Mouse (Mus musculus) heart, postnatal 4 days (tissue): ENCODE measurements around the gene Slc47a1. TPM values are rescaled to one million over a fixed set of nuclear protein-coding genes. Genes with fewer than 3 reads are reported as not detected.
"Not testable (repeated sequence)": the region's sequence is repeated elsewhere in the genome, so short reads cannot be mapped to it uniquely, and the experiment has no call there.

Experiments
- DNase-seq: peaks from one replicate; pipeline ENCODE4 v3.0.0; 2021
- total RNA-seq, 2 experiments: library from RNA; stranded (reverse); gene quantifications; 2 replicates each; pipeline ENCODE4 v1.2.3; 2021

The Slc47a1 gene
- 10 to 100 TPM; 30.7 to 36.2 TPM for total RNA-seq

- peak; percentile 56 for DNase-seq
Observed at GRCm38 (mm10) chr11:61377881-61378613, at the start of gene Slc47a1. Slc47a1 (minus strand) TSS chr11:61378345.

DNA sequence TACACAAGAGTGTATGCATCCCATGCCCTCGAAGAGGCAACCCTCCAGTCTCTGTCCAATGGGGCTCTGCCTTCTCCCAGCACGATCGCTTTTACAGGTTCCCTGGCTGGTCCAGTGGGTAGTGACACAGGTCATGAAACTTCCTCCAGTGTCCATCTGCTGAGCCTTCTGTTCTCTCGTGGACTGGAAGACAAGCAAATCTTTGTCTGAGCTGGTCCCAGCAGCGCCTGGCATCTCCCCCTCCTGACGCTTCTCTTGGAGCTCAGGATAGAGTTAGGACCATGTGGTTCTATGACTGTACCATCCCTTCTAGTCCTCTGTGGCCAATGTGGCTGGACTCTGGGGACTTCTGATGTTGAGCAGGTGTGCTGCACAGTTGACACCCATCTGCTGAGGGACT, 41.1 kb upstream of the Slc47a1 start:
- no peak for DNase-seq

DNA sequence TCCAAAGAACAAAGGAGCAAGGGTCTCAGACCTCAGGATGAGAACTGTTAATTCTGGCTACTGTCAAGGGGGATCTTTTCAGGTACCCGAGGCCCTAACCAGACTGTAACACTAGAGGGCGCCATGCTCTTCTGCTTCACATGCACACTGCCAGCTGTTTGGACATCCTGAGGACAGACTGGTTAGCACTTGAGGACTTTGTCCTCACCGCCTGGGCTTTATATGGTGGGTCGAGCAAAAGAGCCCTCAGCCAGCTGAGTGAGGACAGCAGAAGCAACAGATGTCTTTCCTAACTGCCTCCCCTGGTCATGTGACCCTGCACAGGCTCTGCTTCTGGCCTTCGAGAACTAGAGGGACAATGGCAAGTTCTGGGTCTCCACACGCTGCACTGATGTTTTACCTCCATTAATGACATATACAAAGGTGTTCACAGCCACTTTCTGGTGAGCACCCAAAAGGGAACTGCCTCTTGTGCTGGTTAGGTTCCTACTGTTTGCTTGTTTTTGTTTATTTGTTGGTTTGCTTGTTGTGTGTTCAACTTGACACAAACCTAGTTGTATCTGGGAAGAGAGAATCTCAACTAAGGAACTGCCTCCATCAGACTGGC, 39.9 kb upstream of the Slc47a1 start:
- DNase-seq: peak; percentile 89

GRCm38 (mm10) chr11:61416540-61416939, 38.4 kb upstream of the Slc47a1 start:
- DNase-seq: not testable (repeated sequence)

- DNase-seq: no peak
Observed at GRCm38 (mm10) chr11:61415444-61415843, 37.3 kb upstream of the Slc47a1 start.

DNA sequence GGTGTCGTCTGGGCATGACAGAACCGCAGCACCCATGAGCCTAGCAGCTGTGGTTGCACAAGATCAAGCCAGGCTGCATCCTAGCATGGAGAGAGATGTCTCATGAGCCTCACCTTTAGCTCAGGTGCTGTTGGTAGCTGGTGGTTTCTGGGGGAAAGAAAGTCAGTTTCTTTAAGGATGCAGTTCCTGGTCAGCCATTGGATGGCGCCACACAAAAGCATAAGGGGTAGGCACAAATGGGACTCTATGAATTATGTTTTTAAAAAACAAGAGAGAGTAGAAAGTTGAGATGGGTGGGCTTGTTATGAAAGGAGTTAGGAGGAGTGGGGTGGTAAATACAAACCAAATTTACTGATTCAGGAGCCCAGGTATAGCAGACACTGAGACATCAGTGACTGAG, 36.4 kb upstream of the Slc47a1 start:
- DNase-seq: no peak

DNA sequence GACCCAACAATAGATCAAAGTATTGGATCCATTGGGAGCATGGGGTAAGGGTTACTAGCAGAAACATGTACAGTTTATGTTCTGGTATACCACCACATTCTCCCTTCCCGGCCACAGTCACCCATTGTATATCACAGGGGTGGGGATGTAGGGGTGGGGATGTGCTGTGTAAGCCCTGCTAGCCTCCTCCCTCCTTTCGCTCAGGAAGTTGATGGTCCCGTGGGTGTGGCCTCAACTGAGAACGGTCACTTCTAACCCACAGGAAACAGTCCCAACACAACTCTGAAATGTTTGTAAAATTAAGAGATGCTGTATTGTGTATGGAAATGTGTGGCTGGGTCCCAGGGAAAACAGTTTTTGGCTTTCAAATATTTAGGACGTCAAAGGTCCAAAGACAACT, 35.3 kb upstream of the Slc47a1 start:
- no peak for DNase-seq

GRCm38 (mm10) chr11:61411809-61412208, 33.7 kb upstream of the Slc47a1 start:
- no peak for DNase-seq

DNA sequence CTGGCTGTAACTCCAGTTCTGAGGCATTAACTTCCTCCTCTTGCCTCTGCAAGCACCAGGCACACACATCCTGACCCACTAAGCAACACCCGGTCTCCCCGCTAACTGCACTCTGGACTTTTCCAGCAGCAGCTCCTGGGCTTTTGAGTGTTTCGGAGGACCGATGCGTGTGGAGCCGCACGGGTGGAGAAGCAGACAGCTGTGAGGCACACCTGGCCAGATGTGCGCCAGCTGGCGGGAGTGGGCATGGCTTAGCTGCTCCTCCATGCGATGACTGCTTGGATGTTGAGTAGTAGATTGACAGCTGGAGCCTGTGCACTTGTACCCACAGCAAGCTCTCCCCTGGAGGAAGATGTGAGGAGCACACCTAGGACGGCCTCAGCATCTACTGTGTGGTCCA, 33.1 kb upstream of the Slc47a1 start:
- DNase-seq: no peak

DNA sequence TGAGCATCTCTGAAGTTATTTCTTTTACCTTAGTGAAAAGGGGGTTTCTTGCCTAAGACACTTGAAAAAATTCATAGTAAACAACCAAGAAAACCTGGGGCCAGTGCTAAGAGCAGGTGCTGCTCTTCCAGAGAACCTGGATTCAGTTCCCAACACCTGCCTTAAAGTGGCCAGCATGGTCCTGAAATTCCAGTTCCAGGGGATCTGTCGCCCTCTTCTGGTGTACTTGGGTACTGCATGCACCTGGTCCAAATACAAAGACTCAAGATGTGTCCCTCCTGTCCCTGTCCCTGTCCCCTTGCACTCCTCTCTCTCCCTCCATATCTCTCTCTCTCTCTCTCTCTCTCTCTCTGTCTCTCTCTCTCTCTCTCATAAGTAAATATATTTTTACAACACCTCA, 32.0 kb upstream of the Slc47a1 start:
- DNase-seq: peak; percentile 92

DNA sequence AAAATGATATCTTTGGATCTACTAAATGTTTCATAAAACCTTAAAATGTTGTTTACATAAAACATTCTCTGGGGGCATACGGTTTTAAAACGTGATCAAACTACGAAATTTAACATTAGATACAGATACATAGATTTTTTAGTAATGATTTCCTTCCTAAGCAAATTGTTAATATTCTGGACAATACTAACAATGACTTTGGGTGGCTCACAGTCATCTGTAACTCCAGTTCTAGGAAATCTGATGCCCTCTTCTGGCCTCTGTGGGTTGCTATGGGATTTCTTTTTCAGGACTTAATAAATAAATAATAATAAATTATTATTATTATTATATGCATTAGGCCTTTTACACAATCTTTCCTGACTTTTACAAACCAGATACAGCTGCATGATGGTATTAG, 30.9 kb upstream of the Slc47a1 start:
- peak; percentile 22 for DNase-seq

GRCm38 (mm10) chr11:61408184-61409027, 30.3 kb upstream of the Slc47a1 start:
- peak; percentile 83 for DNase-seq

DNA sequence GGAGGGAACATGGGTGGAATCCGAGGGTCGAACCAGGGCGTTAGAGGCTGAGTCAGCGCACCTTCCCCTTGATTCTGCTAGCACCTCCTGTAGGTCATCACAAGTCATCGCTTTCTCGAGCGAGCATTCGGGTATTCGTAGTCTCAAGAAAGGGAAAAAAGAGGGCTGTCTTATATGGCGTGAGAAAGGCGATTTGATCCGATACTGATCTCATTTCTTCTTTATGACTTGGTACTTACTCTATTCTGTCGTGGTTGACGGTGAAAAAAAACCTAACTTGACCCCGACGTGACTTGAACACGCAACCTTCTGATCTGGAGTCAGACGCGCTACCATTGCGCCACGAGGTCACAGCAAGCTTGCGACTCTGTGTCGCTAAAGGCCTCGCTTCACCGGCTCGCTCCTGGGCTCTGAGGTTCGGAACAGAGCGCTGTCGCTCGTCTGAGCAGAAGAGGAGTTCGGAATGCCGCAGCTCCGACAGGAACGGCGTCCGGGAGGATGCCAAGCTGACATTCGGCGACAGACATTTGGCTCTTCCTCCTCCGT, 29.6 kb upstream of the Slc47a1 start:
- peak; percentile 93 for DNase-seq

DNA sequence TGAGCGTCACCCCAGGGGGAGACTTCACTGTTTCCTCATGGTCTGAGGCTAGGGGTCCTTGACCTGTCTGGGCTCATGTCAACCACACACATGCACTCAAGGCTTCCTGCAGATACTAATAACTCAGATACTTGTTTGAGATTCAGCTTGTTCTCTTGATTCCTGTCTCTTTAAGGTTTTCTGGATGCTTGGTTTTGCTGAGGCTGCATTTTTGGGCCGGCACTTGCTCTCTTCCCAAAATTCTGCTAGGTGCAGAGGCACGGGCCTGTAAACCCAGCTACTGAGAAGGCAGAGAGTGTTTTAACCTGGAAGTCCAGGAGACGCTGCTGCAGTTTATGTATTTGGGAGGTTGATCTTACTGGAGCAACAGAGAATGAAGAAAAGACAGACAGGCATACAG, 23.6 kb upstream of the Slc47a1 start:
- no peak for DNase-seq

DNA sequence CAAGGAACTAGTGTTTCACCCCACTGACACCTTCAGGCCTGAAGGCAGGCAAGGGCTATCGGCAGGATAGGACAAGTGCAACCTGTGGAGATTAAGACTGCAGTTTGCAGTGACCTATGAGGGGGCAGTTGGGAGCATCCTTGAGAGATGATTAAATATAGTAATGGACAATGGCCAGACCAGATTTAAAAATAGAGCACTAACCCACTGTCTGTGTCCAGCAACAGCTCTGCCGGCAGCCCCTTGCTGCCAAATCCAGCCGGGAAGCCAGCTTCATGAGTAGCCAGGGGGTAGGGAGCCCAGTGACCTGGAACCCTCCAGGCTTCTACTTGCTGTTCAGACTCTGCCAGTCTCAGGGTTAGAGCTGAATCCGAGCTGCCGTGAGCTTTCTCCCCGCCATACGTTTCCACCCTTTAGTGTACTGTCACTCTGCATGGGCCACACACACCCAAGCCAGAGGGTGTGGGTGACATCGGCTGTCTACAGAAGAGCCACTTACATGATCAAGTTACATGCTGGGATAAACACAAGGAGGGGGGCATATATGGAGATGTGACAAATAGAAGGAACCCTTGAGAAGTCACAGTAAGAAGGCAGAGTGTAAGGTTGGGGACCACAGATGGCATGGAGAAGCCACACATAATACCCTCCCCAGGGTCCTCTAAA, 22.7 kb upstream of the Slc47a1 start:
- DNase-seq: peak; percentile 62

DNA sequence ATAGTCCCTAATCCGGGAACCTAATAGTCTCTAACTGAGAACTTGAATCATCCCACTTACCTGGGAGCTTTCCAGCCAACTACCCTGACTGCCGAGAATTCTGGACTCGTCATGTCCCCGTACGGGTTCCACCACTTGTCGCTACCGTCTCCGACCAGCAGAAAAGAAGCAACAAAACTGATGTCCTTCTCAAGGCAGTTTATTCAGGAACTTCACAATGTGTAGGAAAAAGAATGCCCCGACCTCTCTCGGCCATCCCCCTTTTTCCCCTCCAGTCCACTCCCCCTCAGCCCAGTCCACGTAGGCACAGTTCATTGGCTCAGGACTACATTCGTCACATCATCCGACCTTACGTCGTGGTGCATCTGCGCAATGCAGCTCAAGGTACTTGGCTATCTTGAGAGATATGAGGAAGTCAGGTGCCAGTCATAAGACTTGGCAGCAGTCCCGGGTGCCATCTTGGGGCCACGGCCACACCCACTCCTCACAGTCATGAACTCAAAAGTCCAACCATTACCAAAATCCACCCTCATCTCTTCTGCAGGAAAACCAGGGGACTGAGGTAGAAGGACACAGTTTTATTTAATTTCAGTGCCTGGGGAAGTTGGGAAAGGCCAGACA, 19.4 kb upstream of the Slc47a1 start:
- not testable (repeated sequence) for DNase-seq

DNA sequence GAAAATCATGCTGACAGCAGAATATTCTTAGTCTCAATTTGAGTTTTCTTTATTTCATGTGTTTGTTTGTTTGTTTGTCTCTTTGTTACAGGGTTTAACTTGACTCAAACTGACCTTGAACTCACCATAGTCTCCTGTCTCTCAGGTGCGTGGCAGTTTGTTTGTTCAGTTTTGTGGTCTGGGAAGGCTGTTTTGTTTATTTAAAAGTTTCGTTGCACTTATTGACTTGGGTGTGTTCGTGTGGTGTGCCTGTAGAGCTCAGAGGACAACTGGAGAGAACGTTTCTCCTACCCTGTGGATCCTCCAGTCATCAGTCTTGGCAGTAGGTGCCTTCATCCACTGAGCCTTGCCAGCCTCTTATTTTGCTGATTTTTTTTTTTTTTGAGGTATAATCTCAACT, 10.8 kb upstream of the Slc47a1 start:
- no peak for DNase-seq

DNA sequence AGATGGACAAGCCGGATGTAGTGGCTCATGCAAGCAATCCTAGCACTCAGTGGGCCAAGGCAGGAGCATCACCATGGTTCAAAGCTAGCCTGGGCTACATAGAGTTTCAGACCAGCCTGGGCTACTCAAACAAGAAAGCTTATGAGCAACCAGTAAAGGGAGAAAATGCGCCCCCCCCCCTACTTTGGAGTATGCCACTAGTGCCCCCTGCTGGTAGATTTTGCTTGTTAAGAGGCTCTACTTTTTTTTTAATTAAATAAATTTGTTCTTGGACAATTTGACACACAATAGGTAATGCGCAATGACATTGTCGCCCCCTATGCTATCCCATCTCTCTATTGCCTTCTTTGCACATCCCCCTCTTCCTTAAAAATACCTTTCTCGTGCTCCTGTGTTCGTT, 9.9 kb upstream of the Slc47a1 start:
- peak; percentile 62 for DNase-seq

- no peak for DNase-seq
Observed at GRCm38 (mm10) chr11:61387233-61387632, 9.1 kb upstream of the Slc47a1 start.

- no peak for DNase-seq
Observed at GRCm38 (mm10) chr11:61385725-61386124, 7.6 kb upstream of the Slc47a1 start.

- DNase-seq: no peak
Observed at GRCm38 (mm10) chr11:61381272-61381671, 3.1 kb upstream of the Slc47a1 start.

- DNase-seq: no peak
Observed at GRCm38 (mm10) chr11:61378651-61379050, 506 bp upstream of the Slc47a1 start.
